Mouse (Mus musculus): ENCODE measurements around the gene Crybb2. TPM values are rescaled to one million over a fixed set of nuclear protein-coding genes. Genes with fewer than 3 reads are reported as not detected.
"Not testable (repeated sequence)": the region's sequence is repeated elsewhere in the genome, so short reads cannot be mapped to it uniquely, and the experiment has no call there.

The Crybb2 gene
- not detected in 2 replicates for polyA plus RNA-seq (2016; fragmentation: Nextera tagmentation; extraction: Ambion mirVana)

GRCm38 (mm10) chr5:113070017-113070416 is at the start of gene Crybb2:
TSS of gene Crybb2 (minus strand) at chr5:113070117.
- Histone ChIP-seq H3K4me1 (peaks cover 10% of the 10 kb centered on the region), H3K27me3 (ENCODE audit: low read depth, poor library complexity, severe bottlenecking) (no peaks in the 10 kb centered on the region)

GRCm38 (mm10) chr5:113119291-113119690 is 49.4 kb upstream of the Crybb2 start:
- no peak for DNase-seq (ENCODE audit: low spot score)
- 0 out of 2 replicates have a peak overlapping the region, but pooled peaks have one; percentile 3 for H3K27ac ChIP-seq (replicated peaks)
- H3K9me3 ChIP-seq (replicated peaks): no peaks in the 10 kb centered on the region
- WGBS: 84% methylated on average over 9 of the region's 9 CpGs
- H3K4me1 ChIP-seq: peaks cover 48% of the 10 kb centered on the region
- no peaks in the 10 kb centered on the region for H3K27me3 ChIP-seq (ENCODE audit: low read depth, poor library complexity, severe bottlenecking)
- no peaks in the 10 kb centered on the region for H3K36me3 ChIP-seq
- no peak overlapping the region for H3K4me3 ChIP-seq

More at GRCm38 (mm10) chr5:113070017-113070416, at the start of gene Crybb2:
- Histone ChIP-seq H3K9me3 (replicated peaks) (no peaks in the 10 kb centered on the region), H3K27ac (replicated peaks) (no peak within 1 kb of the TSS), H3K36me3 (no peaks in the 10 kb centered on the region), H3K4me3 (no peak within 1 kb of the TSS)
- DNase-seq (ENCODE audit: low spot score): no peak

GRCm38 (mm10) chr5:113118695-113119094 is 48.8 kb upstream of the Crybb2 start:
- H3K27ac ChIP-seq (replicated peaks): no peak overlapping the region
- H3K9me3 ChIP-seq (replicated peaks): no peaks in the 10 kb centered on the region
- H3K36me3 ChIP-seq: no peaks in the 10 kb centered on the region
- H3K4me3 ChIP-seq: no peak overlapping the region
- peaks cover 51% of the 10 kb centered on the region for H3K4me1 ChIP-seq
- no peak for DNase-seq (ENCODE audit: low spot score)
- WGBS: 55% methylated on average over 6 of the region's 6 CpGs
- no peaks in the 10 kb centered on the region for H3K27me3 ChIP-seq (ENCODE audit: low read depth, poor library complexity, severe bottlenecking)

- WGBS: 83% methylated on average over 5 of the region's 5 CpGs
- DNase-seq (ENCODE audit: low spot score): no peak
- Histone ChIP-seq H3K27ac (replicated peaks) (no peak overlapping the region), H3K4me3 (no peak overlapping the region), H3K9me3 (replicated peaks) (no peaks in the 10 kb centered on the region), H3K27me3 (ENCODE audit: low read depth, poor library complexity, severe bottlenecking) (no peaks in the 10 kb centered on the region), H3K36me3 (no peaks in the 10 kb centered on the region), H3K4me1 (peaks cover 49% of the 10 kb centered on the region)
Measured at GRCm38 (mm10) chr5:113117361-113117760, 47.4 kb upstream of the Crybb2 start.

GRCm38 (mm10) chr5:113115896-113116295 is 46.0 kb upstream of the Crybb2 start:
- H3K27ac ChIP-seq (replicated peaks): 0 out of 2 replicates have a peak overlapping the region, but pooled peaks have one; percentile 28
- H3K4me3 ChIP-seq: no peak overlapping the region
- WGBS: 58% methylated on average over 10 of the region's 10 CpGs
- H3K9me3 ChIP-seq (replicated peaks): no peaks in the 10 kb centered on the region
- peaks cover 42% of the 10 kb centered on the region for H3K4me1 ChIP-seq
- no peak for DNase-seq (ENCODE audit: low spot score)
- no peaks in the 10 kb centered on the region for H3K36me3 ChIP-seq
- H3K27me3 ChIP-seq (ENCODE audit: low read depth, poor library complexity, severe bottlenecking): no peaks in the 10 kb centered on the region

- DNase-seq (ENCODE audit: low spot score): no peak
- WGBS: 71% methylated on average over 20 of the region's 20 CpGs
- no peaks in the 10 kb centered on the region for H3K36me3 ChIP-seq
- H3K9me3 ChIP-seq (replicated peaks): no peaks in the 10 kb centered on the region
- H3K4me3 ChIP-seq: no peak overlapping the region
- H3K27ac ChIP-seq (replicated peaks): peak overlapping the region; percentile 57; the same call in 1 of the 2 replicates
- no peaks in the 10 kb centered on the region for H3K27me3 ChIP-seq (ENCODE audit: low read depth, poor library complexity, severe bottlenecking)
- H3K4me1 ChIP-seq: peaks cover 36% of the 10 kb centered on the region
Measured at GRCm38 (mm10) chr5:113114264-113115225, 44.6 kb upstream of the Crybb2 start.

GRCm38 (mm10) chr5:113113120-113113519 is 43.2 kb upstream of the Crybb2 start:
- Histone ChIP-seq H3K27me3 (ENCODE audit: low read depth, poor library complexity, severe bottlenecking) (no peaks in the 10 kb centered on the region), H3K4me1 (peaks cover 31% of the 10 kb centered on the region), H3K27ac (replicated peaks) (no peak overlapping the region), H3K4me3 (no peak overlapping the region), H3K36me3 (no peaks in the 10 kb centered on the region), H3K9me3 (replicated peaks) (no peaks in the 10 kb centered on the region)
- 62% methylated on average over 5 of the region's 5 CpGs for WGBS
- no peak for DNase-seq (ENCODE audit: low spot score)

GRCm38 (mm10) chr5:113111336-113111735 is 41.4 kb upstream of the Crybb2 start:
- Histone ChIP-seq H3K36me3 (no peaks in the 10 kb centered on the region), H3K4me3 (no peak overlapping the region), H3K27me3 (ENCODE audit: low read depth, poor library complexity, severe bottlenecking) (no peaks in the 10 kb centered on the region), H3K4me1 (peaks cover 27% of the 10 kb centered on the region), H3K27ac (replicated peaks) (peak overlapping the region; percentile 80), H3K9me3 (replicated peaks) (no peaks in the 10 kb centered on the region)
- WGBS: 30% methylated on average over 4 of the region's 4 CpGs
- DNase-seq (ENCODE audit: low spot score): no peak

- no peaks in the 10 kb centered on the region for H3K27me3 ChIP-seq (ENCODE audit: low read depth, poor library complexity, severe bottlenecking)
- H3K4me3 ChIP-seq: no peak overlapping the region
- H3K4me1 ChIP-seq: peaks cover 27% of the 10 kb centered on the region
- DNase-seq (ENCODE audit: low spot score): no peak
- no peaks in the 10 kb centered on the region for H3K36me3 ChIP-seq
- WGBS: 0% methylated on average over 1 of the region's 1 CpGs
- H3K27ac ChIP-seq (replicated peaks): peak overlapping the region; percentile 80
- no peaks in the 10 kb centered on the region for H3K9me3 ChIP-seq (replicated peaks)
Measured at GRCm38 (mm10) chr5:113110929-113111328, 41.0 kb upstream of the Crybb2 start.

- peaks cover 25% of the 10 kb centered on the region for H3K4me1 ChIP-seq
- WGBS: 82% methylated on average over 2 of the region's 2 CpGs
- DNase-seq (ENCODE audit: low spot score): not testable (repeated sequence)
Measured at GRCm38 (mm10) chr5:113109651-113110050, 39.7 kb upstream of the Crybb2 start.

GRCm38 (mm10) chr5:113108165-113108764 is 38.3 kb upstream of the Crybb2 start:
- H3K27ac ChIP-seq (replicated peaks): no peak overlapping the region; the same call in 1 of the 2 replicates
- peaks cover 24% of the 10 kb centered on the region for H3K4me1 ChIP-seq
- no peaks in the 10 kb centered on the region for H3K36me3 ChIP-seq
- DNase-seq (ENCODE audit: low spot score): no peak
- WGBS: 82% methylated on average over 11 of the region's 11 CpGs
- no peaks in the 10 kb centered on the region for H3K27me3 ChIP-seq (ENCODE audit: low read depth, poor library complexity, severe bottlenecking)
- H3K9me3 ChIP-seq (replicated peaks): no peaks in the 10 kb centered on the region
- H3K4me3 ChIP-seq: no peak overlapping the region

More at GRCm38 (mm10) chr5:113109651-113110050, 39.7 kb upstream of the Crybb2 start:
- not testable (repeated sequence) for H3K36me3 ChIP-seq; H3K9me3 ChIP-seq (replicated peaks); H3K4me3 ChIP-seq; H3K27me3 ChIP-seq (ENCODE audit: low read depth, poor library complexity, severe bottlenecking); H3K27ac ChIP-seq (replicated peaks)

GRCm38 (mm10) chr5:113107709-113108108 is 37.8 kb upstream of the Crybb2 start:
- H3K27me3 ChIP-seq (ENCODE audit: low read depth, poor library complexity, severe bottlenecking): no peaks in the 10 kb centered on the region
- peaks cover 24% of the 10 kb centered on the region for H3K4me1 ChIP-seq
- no peaks in the 10 kb centered on the region for H3K36me3 ChIP-seq
- H3K9me3 ChIP-seq (replicated peaks): no peaks in the 10 kb centered on the region
- H3K27ac ChIP-seq (replicated peaks): no peak overlapping the region; the same call in 1 of the 2 replicates
- H3K4me3 ChIP-seq: no peak overlapping the region
- no peak for DNase-seq (ENCODE audit: low spot score)
- WGBS: 81% methylated on average over 3 of the region's 3 CpGs

GRCm38 (mm10) chr5:113106594-113106993 is 36.7 kb upstream of the Crybb2 start:
- Histone ChIP-seq H3K27ac (replicated peaks) (no peak overlapping the region), H3K36me3 (no peaks in the 10 kb centered on the region), H3K27me3 (ENCODE audit: low read depth, poor library complexity, severe bottlenecking) (no peaks in the 10 kb centered on the region), H3K4me3 (no peak overlapping the region), H3K9me3 (replicated peaks) (no peaks in the 10 kb centered on the region), H3K4me1 (peaks cover 34% of the 10 kb centered on the region)
- DNase-seq (ENCODE audit: low spot score): no peak
- WGBS: 87% methylated on average over 7 of the region's 7 CpGs
